Mouse (Mus musculus) MEL (cell line): ENCODE results near the gene Mypop. TPM values are rescaled to one million over a fixed set of nuclear protein-coding genes. Genes with fewer than 3 reads are reported as not detected.

Experiments
- DNase-seq: peaks from one replicate; pipeline ENCODE4 v3.0.0; 2011; ENCODE audit warnings: low read depth, low spot score
- H3K27ac ChIP-seq: 2 replicates; pipeline ENCODE4 v1.5.1; 2012; ENCODE audit warnings: low read depth, mild to moderate bottlenecking, control low read depth, low read length, moderate library complexity; ENCODE audit not compliant: control insufficient read depth
- H3K27me3 ChIP-seq, 2 experiments: fragments of 150-350 bp in 1 of 2; sonication (generic) in 1 of 2; 2 replicates each; pipeline ENCODE4 v1.6.1; 2012; ENCODE audit warnings: low read length in 2 of 2, mild to moderate bottlenecking in 2 of 2, improper control_type of control experiment in 1 of 2, moderate library complexity in 1 of 2; ENCODE audit not compliant: insufficient read depth in 2 of 2, control insufficient read depth in 1 of 2
- H3K36me3 ChIP-seq, 2 experiments: 2 replicates each; pipeline ENCODE4 v1.6.1; 2012 to 2014; ENCODE audit warnings: low read length in 2 of 2, improper control_type of control experiment in 1 of 2, inconsistent platforms in 1 of 2, mild to moderate bottlenecking in 1 of 2; ENCODE audit not compliant: insufficient read depth in 2 of 2, control insufficient read depth in 1 of 2
- H3K4me1 ChIP-seq, 2 experiments: fragments of 150-350 bp in 1 of 2; sonication (generic) in 1 of 2; 2 replicates each; pipeline ENCODE4 v1.6.1; 2012; ENCODE audit warnings: low read length in 2 of 2, improper control_type of control experiment in 1 of 2, mild to moderate bottlenecking in 1 of 2; ENCODE audit not compliant: insufficient read depth in 2 of 2, control insufficient read depth in 1 of 2
- H3K4me3 ChIP-seq, 2 experiments: fragments of 150-350 bp in 1 of 2; sonication (generic) in 1 of 2; 2 replicates each; pipeline ENCODE4 v1.5.1; 2012; ENCODE audit warnings: low read depth in 2 of 2, low read length in 2 of 2, mild to moderate bottlenecking in 2 of 2, moderate library complexity in 2 of 2, control low read depth in 1 of 2, improper control_type of control experiment in 1 of 2; ENCODE audit not compliant: control insufficient read depth in 1 of 2, insufficient read depth in 1 of 2
- H3K79me2 ChIP-seq: 2 replicates; pipeline ENCODE4 v1.6.1; 2012; ENCODE audit warnings: mild to moderate bottlenecking, low read length, moderate library complexity; ENCODE audit not compliant: control insufficient read depth, poor library complexity, insufficient read depth
- H3K9ac ChIP-seq: 2 replicates; pipeline ENCODE4 v1.6.1; 2012; ENCODE audit warnings: low read depth, mild to moderate bottlenecking, control low read depth, low read length, moderate library complexity; ENCODE audit not compliant: control insufficient read depth, poor library complexity, severe bottlenecking
- H3K9me3 ChIP-seq: fragments of 150-350 bp; sonication (generic); replicated peaks from 2 replicates; pipeline ENCODE4 v1.6.1; 2012; ENCODE audit warnings: mild to moderate bottlenecking, low read length, improper control_type of control experiment, moderate library complexity; ENCODE audit not compliant: insufficient read depth
- BHLHE40 ChIP-seq: IDR thresholded peaks from 2 replicates; pipeline ENCODE4 v1.6.1; 2012; ENCODE audit warnings: low read depth, mild to moderate bottlenecking, inconsistent platforms, low read length, improper control_type of control experiment, borderline replicate concordance
- CHD2 ChIP-seq: IDR thresholded peaks from 2 replicates; pipeline ENCODE4 v1.6.1; 2011; ENCODE audit warnings: low read length, improper control_type of control experiment
- ELF1 ChIP-seq: IDR thresholded peaks from 2 replicates; pipeline ENCODE4 v1.6.1; 2014; ENCODE audit warnings: low read depth, mild to moderate bottlenecking, inconsistent platforms, low read length, improper control_type of control experiment, moderate library complexity
- MAFK ChIP-seq: IDR thresholded peaks from 2 replicates; pipeline ENCODE4 v1.6.1; 2011; ENCODE audit warnings: low read depth, mild to moderate bottlenecking, low read length, improper control_type of control experiment, borderline replicate concordance
- MAZ ChIP-seq: IDR thresholded peaks from 2 replicates; pipeline ENCODE4 v1.6.1; 2012; ENCODE audit warnings: low read depth, mild to moderate bottlenecking, inconsistent platforms, low read length, improper control_type of control experiment
- MXI1 ChIP-seq: IDR thresholded peaks from 2 replicates; pipeline ENCODE4 v1.6.1; 2011; ENCODE audit warnings: mild to moderate bottlenecking, low read depth, low read length, improper control_type of control experiment
- MYB ChIP-seq: IDR thresholded peaks from 2 replicates; pipeline ENCODE4 v1.6.1; 2011; ENCODE audit warnings: mild to moderate bottlenecking, low read depth, low read length, improper control_type of control experiment
- NELFE ChIP-seq: IDR thresholded peaks from 2 replicates; pipeline ENCODE4 v1.6.1; 2011; ENCODE audit warnings: low read depth, low read length, improper control_type of control experiment
- NRF1 ChIP-seq: IDR thresholded peaks from 2 replicates; pipeline ENCODE4 v1.6.1; 2014; ENCODE audit warnings: low read depth, mild to moderate bottlenecking, inconsistent platforms, low read length, improper control_type of control experiment, moderate library complexity; ENCODE audit not compliant: poor library complexity, insufficient read depth, severe bottlenecking
- POLR2AphosphoS2 ChIP-seq: IDR thresholded peaks from 2 replicates; pipeline ENCODE4 v1.6.1; 2011; ENCODE audit warnings: low read length, improper control_type of control experiment
- POLR2AphosphoS5 ChIP-seq: IDR thresholded peaks from 2 replicates; pipeline ENCODE4 v1.6.1; 2012; ENCODE audit warnings: low read depth, borderline replicate concordance, mild to moderate bottlenecking, inconsistent platforms, low read length, moderate library complexity, mixed read lengths
- RAD21 ChIP-seq: IDR thresholded peaks from 2 replicates; pipeline ENCODE4 v1.6.1; 2011; ENCODE audit warnings: mild to moderate bottlenecking, low read depth, low read length, improper control_type of control experiment
- RCOR1 ChIP-seq: IDR thresholded peaks from 2 replicates; pipeline ENCODE4 v1.6.1; 2012; ENCODE audit warnings: low read depth, mild to moderate bottlenecking, inconsistent platforms, low read length, improper control_type of control experiment
- SIN3A ChIP-seq: IDR thresholded peaks from 2 replicates; pipeline ENCODE4 v1.6.1; 2012; ENCODE audit warnings: low read length, improper control_type of control experiment, inconsistent platforms
- TAL1 ChIP-seq: IDR thresholded peaks from 2 replicates; pipeline ENCODE4 v1.6.1; 2012; ENCODE audit warnings: mild to moderate bottlenecking, inconsistent platforms, low read length, moderate library complexity, mixed read lengths
- UBTF ChIP-seq: IDR thresholded peaks from 2 replicates; pipeline ENCODE4 v1.6.1; 2012; ENCODE audit warnings: low read depth, mild to moderate bottlenecking, inconsistent platforms, low read length, improper control_type of control experiment, moderate library complexity, borderline replicate concordance; ENCODE audit not compliant: insufficient read depth
- USF1 ChIP-seq: IDR thresholded peaks from 2 replicates; pipeline ENCODE4 v1.6.1; 2014; ENCODE audit warnings: low read depth, mild to moderate bottlenecking, inconsistent platforms, low read length, improper control_type of control experiment, moderate library complexity
- ZNF384 ChIP-seq: IDR thresholded peaks from 2 replicates; pipeline ENCODE4 v1.6.1; 2012; ENCODE audit warnings: low read depth, mild to moderate bottlenecking, inconsistent platforms, low read length, improper control_type of control experiment
- polyA plus RNA-seq, 2 experiments: library from polyadenylated mRNA; stranded (reverse) in 1 of 2; unstranded in 1 of 2; fragments of >175 nt in 1 of 2; fragments of >200 nt in 1 of 2; gene quantifications; 2 replicates each; pipeline versions ENCODE4 v1.2.1 to v1.2.4; 2012; ENCODE audit warnings: low replicate concordance in 2 of 2, low read depth in 1 of 2; ENCODE audit not compliant: insufficient read length in 2 of 2, insufficient read depth in 1 of 2, missing spikeins in 1 of 2
- total RNA-seq: library from RNA; depleted of rRNA; stranded (reverse); fragments of 300-350 nt; gene quantifications from 2 replicates; pipeline ENCODE4 v1.2.3, GENCODE M21; 2012; rRNA removed

Mypop gene
- total and polyA plus RNA-seq, 3 experiments, result 1.2 to 6.5 TPM; not detected in 1

GRCm38 (mm10) chr7:19050172-19050571, 59.1 kb downstream of the Mypop start:
- no peak overlapping the region for H3K9ac ChIP-seq
- H3K36me3 ChIP-seq, result no peaks in the 10 kb centered on the region; a peak in 1 of 4 replicates
- DNase-seq, result no peak
- no peak overlapping the region for H3K4me3 ChIP-seq
- H3K9me3 ChIP-seq, result no peaks in the 10 kb centered on the region
- no peaks in the 10 kb centered on the region for H3K27me3 ChIP-seq
- H3K27ac ChIP-seq, result no peak overlapping the region
- TF ChIP-seq NELFE (no peak), BHLHE40 (no peak), ELF1 (no peak), RCOR1 (no peak), TAL1 (no peak), POLR2AphosphoS5 (no peak), CHD2 (no peak), POLR2AphosphoS2 (no peak), MXI1 (no peak), UBTF (no peak), MAZ (no peak), SIN3A (no peak), MYB (no peak), ZNF384 (no peak), NRF1 (no peak), MAFK (no peak), USF1 (no peak)
- H3K79me2 ChIP-seq, result no peaks in the 10 kb centered on the region
- H3K4me1 ChIP-seq, result no peaks in the 10 kb centered on the region

DNA sequence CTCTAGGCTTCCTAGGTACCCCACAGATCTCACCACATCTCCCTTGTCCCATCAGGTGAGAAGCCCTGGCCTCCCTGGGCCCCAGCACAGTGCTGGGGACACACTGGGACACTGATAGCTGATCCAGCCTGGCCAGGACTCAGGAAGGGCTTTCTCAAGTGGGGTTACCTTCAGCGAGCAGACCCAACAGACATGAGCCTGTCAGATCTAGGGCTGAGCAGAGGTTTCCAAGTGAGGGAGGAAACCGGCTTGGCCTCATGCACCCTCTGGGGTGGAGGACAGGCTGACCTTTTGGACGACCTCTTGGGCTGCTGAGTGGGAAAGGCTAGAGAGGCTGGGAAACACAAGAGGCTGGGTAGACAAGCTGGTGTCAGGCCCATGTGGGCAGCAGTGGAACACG, 60.1 kb downstream of the Mypop start:
- no peaks in the 10 kb centered on the region for H3K27me3 ChIP-seq
- no peak overlapping the region for H3K27ac ChIP-seq
- no peaks in the 10 kb centered on the region for H3K9me3 ChIP-seq
- H3K36me3 ChIP-seq, result no peaks in the 10 kb centered on the region; a peak in 1 of 4 replicates
- H3K9ac ChIP-seq, result no peak overlapping the region
- peak; percentile 18; the same call in 1 of the 2 replicates for TF ChIP-seq POLR2AphosphoS2
- no peak for TF ChIP-seq RAD21
- no peaks in the 10 kb centered on the region for H3K4me1 ChIP-seq
- no peaks in the 10 kb centered on the region for H3K79me2 ChIP-seq
- no peak overlapping the region for H3K4me3 ChIP-seq
- no peak for DNase-seq

Other genes starting within 250 kb of the Mypop start
- gene Psg19, start 192.7 kb upstream of the Mypop start, total RNA-seq, result not detected in 2 replicates
- under 1 TPM in 1 of 2 experiments, not detected in 1; 0.04 TPM for gene Psg19, start 192.7 kb upstream of the Mypop start, polyA plus RNA-seq
- gene Psg17, start 169.6 kb upstream of the Mypop start, total RNA-seq, result not detected in 2 replicates
- gene Psg17, start 169.6 kb upstream of the Mypop start, polyA plus RNA-seq, result not detected
- 0.08 TPM in 1 of 2 replicates, not detected in the other for gene Mill2, start 151.3 kb upstream of the Mypop start, total RNA-seq
- gene Mill2, start 151.3 kb upstream of the Mypop start, polyA plus RNA-seq, result under 1 TPM in 1 of 2 experiments, not detected in 1; 0.13 TPM
- gene Pglyrp1, start 119.9 kb upstream of the Mypop start, total RNA-seq, result not detected in 2 replicates
- gene Pglyrp1, start 119.9 kb upstream of the Mypop start, polyA plus RNA-seq, result under 1 TPM in 1 of 2 experiments, not detected in 1; 0.33 TPM
- gene Ccdc61, start 80.8 kb upstream of the Mypop start, total RNA-seq, result 19.7 TPM in 2 replicates
- 10 to 100 TPM in 1 of 2 experiments, not detected in 1; 69.8 TPM for gene Ccdc61, start 80.8 kb upstream of the Mypop start, polyA plus RNA-seq
- 0.03 and 0.04 TPM in 2 replicates for gene Nova2, start 65.4 kb upstream of the Mypop start, total RNA-seq
- under 1 TPM in 1 of 2 experiments, not detected in 1; 0.22 TPM for gene Nova2, start 65.4 kb upstream of the Mypop start, polyA plus RNA-seq
- gene Nanos2, start 3.8 kb upstream of the Mypop start, total RNA-seq, result not detected in 2 replicates
- not detected for gene Nanos2, start 3.8 kb upstream of the Mypop start, polyA plus RNA-seq
- 27.8 and 33.1 TPM in 2 replicates for gene Irf2bp1, start 12.8 kb downstream of the Mypop start, total RNA-seq
- gene Irf2bp1, start 12.8 kb downstream of the Mypop start, polyA plus RNA-seq, result 10 to 100 TPM in 1 of 2 experiments, not detected in 1; 41.1 TPM
- not detected in 2 replicates for gene Foxa3, start 32.3 kb downstream of the Mypop start, total RNA-seq
- not detected for gene Foxa3, start 32.3 kb downstream of the Mypop start, polyA plus RNA-seq
- gene Sympk, start 33.1 kb downstream of the Mypop start, total RNA-seq, result 108 and 122 TPM in 2 replicates
- gene Sympk, start 33.1 kb downstream of the Mypop start, polyA plus RNA-seq, result 100 to 1,000 TPM in 1 of 2 experiments, not detected in 1; 226 TPM
- 0.16 and 0.23 TPM in 2 replicates for gene Rsph6a, start 63.4 kb downstream of the Mypop start, total RNA-seq
- under 1 TPM in 1 of 2 experiments, not detected in 1; 0.04 TPM for gene Rsph6a, start 63.4 kb downstream of the Mypop start, polyA plus RNA-seq
- 18.3 and 19.4 TPM in 2 replicates for gene Dmwd, start 85.0 kb downstream of the Mypop start, total RNA-seq
- gene Dmwd, start 85.0 kb downstream of the Mypop start, polyA plus RNA-seq, result 10 to 100 TPM; 51.5 to 70.3 TPM
- gene Dmpk, start 92.6 kb downstream of the Mypop start, total RNA-seq, result 4.1 and 5.4 TPM in 2 replicates
- 10 to 100 TPM in 1 of 2 experiments, not detected in 1; 29.3 TPM for gene Dmpk, start 92.6 kb downstream of the Mypop start, polyA plus RNA-seq
- 2.7 and 3.0 TPM in 2 replicates for gene Six5, start 103.3 kb downstream of the Mypop start, total RNA-seq
- 1 to 10 TPM in 1 of 2 experiments, not detected in 1; 7.7 TPM for gene Six5, start 103.3 kb downstream of the Mypop start, polyA plus RNA-seq
- gene Gm4969, start 127.1 kb downstream of the Mypop start, total RNA-seq, result not detected in 2 replicates
- not detected for gene Gm4969, start 127.1 kb downstream of the Mypop start, polyA plus RNA-seq
- 11.5 and 13.7 TPM in 2 replicates for gene Fbxo46, start 128.6 kb downstream of the Mypop start, total RNA-seq
- gene Fbxo46, start 128.6 kb downstream of the Mypop start, polyA plus RNA-seq, result 10 to 100 TPM in 1 of 2 experiments, not detected in 1; 10.1 TPM
- gene Qpctl, start 158.0 kb downstream of the Mypop start, total RNA-seq, result 3.1 and 3.4 TPM in 2 replicates
- 1 to 10 TPM in 1 of 2 experiments, not detected in 1; 6.5 TPM for gene Qpctl, start 158.0 kb downstream of the Mypop start, polyA plus RNA-seq
- 333 and 345 TPM in 2 replicates for gene Snrpd2, start 158.5 kb downstream of the Mypop start, total RNA-seq
- 100 to 1,000 TPM in 1 of 2 experiments, not detected in 1; 234 TPM for gene Snrpd2, start 158.5 kb downstream of the Mypop start, polyA plus RNA-seq
- 0.49 and 0.65 TPM in 2 replicates for gene Gipr, start 174.9 kb downstream of the Mypop start, total RNA-seq
- 1 to 10 TPM in 1 of 2 experiments, not detected in 1; 2.1 TPM for gene Gipr, start 174.9 kb downstream of the Mypop start, polyA plus RNA-seq
- gene Eml2, start 185.2 kb downstream of the Mypop start, total RNA-seq, result 22.0 and 25.1 TPM in 2 replicates
- gene Eml2, start 185.2 kb downstream of the Mypop start, polyA plus RNA-seq, result 10 to 100 TPM in 1 of 2 experiments, not detected in 1; 43.6 TPM
- 0.07 and 0.19 TPM in 2 replicates for gene Gpr4, start 221.3 kb downstream of the Mypop start, total RNA-seq
- gene Gpr4, start 221.3 kb downstream of the Mypop start, polyA plus RNA-seq, result under 1 TPM in 1 of 2 experiments, not detected in 1; 0.15 TPM
- 16.3 and 18.5 TPM in 2 replicates for gene Opa3, start 237.1 kb downstream of the Mypop start, total RNA-seq
- gene Opa3, start 237.1 kb downstream of the Mypop start, polyA plus RNA-seq, result 10 to 100 TPM; 37.2 to 85.4 TPM